Mouse (Mus musculus): ENCODE measurements around the gene Gm14180.

GRCm38 (mm10) chr11:99718759-99719158 is 15.3 kb downstream of the Gm14180 start:
- no peak for TF ChIP-seq CTCF (IDR thresholded peaks at IDR 0.05; ENCODE audit: extremely low read depth, insufficient read depth, low read length)
- no peak for TF ChIP-seq POLR2A (IDR thresholded peaks at IDR 0.05; ENCODE audit: extremely low read depth, insufficient read depth, low read length)

Measured in cortical plate, adult 2 months (tissue).